Mouse (Mus musculus): ENCODE measurements at regions not wholly inside any gene's neighbourhood (a gene's known extent, or its start where the extent isn't known, plus 50 kb on each side); places are given as distances from the start of the nearest gene placed in this dataset.

- Histone ChIP-seq H3K4me1 (no peaks in the 10 kb centered on the region), H3K36me3 (no peaks in the 10 kb centered on the region), H3K27ac (no peak overlapping the region), H3K27me3 (ENCODE audit: low read depth, poor library complexity, severe bottlenecking) (no peaks in the 10 kb centered on the region), H3K4me3 (no peak overlapping the region), H3K9me3 (replicated peaks) (no peaks in the 10 kb centered on the region)
- no peak for DNase-seq (ENCODE audit: low spot score)
- 95% methylated on average over 10 of the region's 10 CpGs for WGBS
These were observed 60.0 kb upstream of the 4930583I09Rik start for GRCm38 (mm10) chr17:64895886-64896285.

- Histone ChIP-seq H3K9me3 (replicated peaks) (no peaks in the 10 kb centered on the region), H3K4me1 (no peaks in the 10 kb centered on the region), H3K27ac (no peak overlapping the region), H3K27me3 (ENCODE audit: low read depth, poor library complexity, severe bottlenecking) (no peaks in the 10 kb centered on the region), H3K4me3 (no peak overlapping the region), H3K36me3 (no peaks in the 10 kb centered on the region)
- 94% methylated on average over 10 of the region's 10 CpGs for WGBS
- DNase-seq (ENCODE audit: low spot score): no peak
These were observed 59.6 kb upstream of the 4930583I09Rik start for GRCm38 (mm10) chr17:64895466-64895865.

GRCm38 (mm10) chr17:64893182-64893902 is 57.5 kb upstream of the 4930583I09Rik start:
- Histone ChIP-seq H3K4me1 (no peaks in the 10 kb centered on the region), H3K27me3 (ENCODE audit: low read depth, poor library complexity, severe bottlenecking) (no peaks in the 10 kb centered on the region), H3K36me3 (no peaks in the 10 kb centered on the region), H3K9me3 (replicated peaks) (no peaks in the 10 kb centered on the region), H3K4me3 (no peak overlapping the region), H3K27ac (no peak overlapping the region)
- WGBS: 92% methylated on average over 7 of the region's 7 CpGs
- DNase-seq (ENCODE audit: low spot score): no peak

All from limb, embryonic 10.5 days (tissue).